Mouse (Mus musculus): ENCODE measurements around the gene Sdf2. TPM values are rescaled to one million over a fixed set of nuclear protein-coding genes. Genes with fewer than 3 reads are reported as not detected.

Gene Sdf2
- polyA plus RNA-seq, 1 experiment: 132 TPM

- H3K4me1 ChIP-seq (replicated peaks; ENCODE audit: control insufficient read depth, insufficient read depth, low read length): no peaks in the 10 kb centered on the region
Observed at GRCm38 (mm10) chr11:78278853-78279252, 33.3 kb downstream of the Sdf2 start.

DNA sequence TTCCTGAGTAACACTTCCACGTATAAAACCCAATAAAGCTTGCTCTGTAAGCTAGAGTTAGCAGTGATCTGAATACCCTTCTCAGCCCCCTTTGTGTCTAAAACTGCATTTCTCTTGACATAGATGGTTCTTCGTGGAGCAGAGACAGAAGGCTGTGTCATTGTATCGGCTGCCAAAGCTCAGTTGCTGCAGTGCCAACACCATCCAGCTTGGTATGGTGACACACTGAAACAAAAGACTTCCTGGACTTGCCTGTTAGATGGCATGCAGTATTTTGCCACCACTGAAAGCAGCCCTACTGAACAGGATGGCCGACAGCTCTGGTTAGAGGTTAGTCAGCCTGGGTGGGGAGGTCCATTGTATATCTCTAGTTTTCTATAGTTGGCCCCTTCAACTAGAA, 34.0 kb downstream of the Sdf2 start:
- H3K4me1 ChIP-seq (replicated peaks; ENCODE audit: control insufficient read depth, insufficient read depth, low read length): no peaks in the 10 kb centered on the region
- H3K36me3 ChIP-seq (ENCODE audit: control insufficient read depth, insufficient read depth, low read length): peaks cover 98% of the 10 kb centered on the region
- 96% methylated on average over 4 of the region's 4 CpGs for WGBS
- H3K4me3 ChIP-seq (ENCODE audit: control insufficient read depth, insufficient read depth, low read length): no peak overlapping the region
- no peak for TF ChIP-seq POLR2A (IDR thresholded peaks at IDR 0.05; ENCODE audit: control insufficient read depth, extremely low read depth, insufficient read depth, low read length, poor library complexity)
- no peak for TF ChIP-seq CTCF (IDR thresholded peaks at IDR 0.05; ENCODE audit: borderline replicate concordance, control insufficient read depth, extremely low read depth, insufficient read depth, low read length, poor library complexity)
- no peak for DNase-seq
- no peaks in the 10 kb centered on the region for H3K27me3 ChIP-seq (ENCODE audit: control insufficient read depth, insufficient read depth, low read length)
- no peak overlapping the region for H3K27ac ChIP-seq (ENCODE audit: control insufficient read depth, insufficient read depth, low read length)

More at GRCm38 (mm10) chr11:78278853-78279252, 33.3 kb downstream of the Sdf2 start:
- Histone ChIP-seq H3K4me3 (ENCODE audit: control insufficient read depth, insufficient read depth, low read length) (no peak overlapping the region), H3K27me3 (ENCODE audit: control insufficient read depth, insufficient read depth, low read length) (no peaks in the 10 kb centered on the region), H3K36me3 (ENCODE audit: control insufficient read depth, insufficient read depth, low read length) (peaks cover 98% of the 10 kb centered on the region), H3K27ac (ENCODE audit: control insufficient read depth, insufficient read depth, low read length) (no peak overlapping the region)
- 93% methylated on average over 7 of the region's 7 CpGs for WGBS
- no peak for DNase-seq
- no peak for TF ChIP-seq POLR2A (IDR thresholded peaks at IDR 0.05; ENCODE audit: control insufficient read depth, extremely low read depth, insufficient read depth, low read length, poor library complexity)
- TF ChIP-seq CTCF (IDR thresholded peaks at IDR 0.05; ENCODE audit: borderline replicate concordance, control insufficient read depth, extremely low read depth, insufficient read depth, low read length, poor library complexity): no peak

DNA sequence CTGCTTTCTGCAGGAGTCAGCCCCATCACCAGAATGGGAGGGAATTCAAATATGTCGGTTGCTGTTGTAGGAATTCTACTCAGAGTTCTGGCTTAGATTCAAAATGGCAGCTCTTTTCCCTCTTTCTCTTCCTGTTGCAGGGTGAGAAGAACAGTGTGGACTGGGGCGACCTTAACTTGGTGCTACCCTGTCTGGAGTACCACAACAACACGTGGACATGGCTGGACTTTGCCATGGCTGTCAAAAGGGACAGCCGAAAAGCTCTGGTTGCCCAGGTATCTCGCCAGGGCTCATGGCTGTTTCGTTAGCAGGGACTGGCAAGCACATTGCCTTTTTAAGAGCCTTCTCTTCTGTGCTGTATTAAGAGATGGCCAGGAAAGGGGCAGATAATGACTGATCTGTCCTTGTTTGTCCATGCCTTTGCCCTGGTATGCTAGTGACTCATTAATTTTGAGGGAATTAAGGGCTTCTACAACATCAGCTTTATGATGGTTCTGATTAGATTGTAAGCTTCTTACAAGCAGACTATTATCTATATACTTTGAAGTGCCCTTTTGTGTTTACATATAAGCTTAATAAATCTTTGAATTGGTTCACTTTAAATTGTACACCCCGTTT, 43.7 kb downstream of the Sdf2 start:
- no peak for DNase-seq
- 95% methylated on average over 7 of the region's 7 CpGs for WGBS
- Histone ChIP-seq H3K27ac (ENCODE audit: control insufficient read depth, insufficient read depth, low read length) (no peak overlapping the region), H3K4me1 (replicated peaks; ENCODE audit: control insufficient read depth, insufficient read depth, low read length) (no peaks in the 10 kb centered on the region), H3K27me3 (ENCODE audit: control insufficient read depth, insufficient read depth, low read length) (no peaks in the 10 kb centered on the region), H3K36me3 (ENCODE audit: control insufficient read depth, insufficient read depth, low read length) (peaks cover 74% of the 10 kb centered on the region), H3K4me3 (ENCODE audit: control insufficient read depth, insufficient read depth, low read length) (no peak overlapping the region)
- TF ChIP-seq CTCF (IDR thresholded peaks at IDR 0.05; ENCODE audit: borderline replicate concordance, control insufficient read depth, extremely low read depth, insufficient read depth, low read length, poor library complexity) (no peak), POLR2A (IDR thresholded peaks at IDR 0.05; ENCODE audit: control insufficient read depth, extremely low read depth, insufficient read depth, low read length, poor library complexity) (no peak)

DNA sequence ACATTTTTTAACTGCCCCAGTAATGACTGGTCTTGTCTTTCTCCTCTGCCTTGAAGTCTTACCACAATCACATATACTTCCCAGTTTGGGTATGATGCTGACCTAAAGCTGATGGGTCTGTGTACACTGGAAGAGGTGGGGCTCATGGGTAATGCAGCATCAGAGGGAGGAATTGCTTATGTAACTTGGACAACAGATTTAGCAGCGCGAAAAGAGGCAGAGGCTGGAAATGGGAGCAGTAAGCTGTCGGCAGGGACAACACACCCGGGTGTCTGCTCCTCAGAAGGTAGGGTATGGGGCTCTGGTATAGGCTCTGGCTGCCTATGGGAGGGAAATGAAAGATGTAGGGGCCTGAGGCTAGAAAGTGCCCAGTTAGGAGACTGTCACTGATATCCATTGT, 45.1 kb downstream of the Sdf2 start, which contains the start of gene BC030499:
BC030499 (plus strand) TSS at position 188 of the 400 bp plus-strand sequence.
- Histone ChIP-seq H3K4me3 (ENCODE audit: control insufficient read depth, insufficient read depth, low read length) (no peak within 1 kb of the TSS), H3K27me3 (ENCODE audit: control insufficient read depth, insufficient read depth, low read length) (no peaks in the 10 kb centered on the region), H3K4me1 (replicated peaks; ENCODE audit: control insufficient read depth, insufficient read depth, low read length) (no peaks in the 10 kb centered on the region), H3K36me3 (ENCODE audit: control insufficient read depth, insufficient read depth, low read length) (peaks cover 60% of the 10 kb centered on the region), H3K27ac (ENCODE audit: control insufficient read depth, insufficient read depth, low read length) (no peak within 1 kb of the TSS)
- no peak for DNase-seq
- 93% methylated on average over 4 of the region's 4 CpGs for WGBS
- no peak for TF ChIP-seq POLR2A (IDR thresholded peaks at IDR 0.05; ENCODE audit: control insufficient read depth, extremely low read depth, insufficient read depth, low read length, poor library complexity)

- WGBS: 98% methylated on average over 6 of the region's 6 CpGs
- Histone ChIP-seq H3K4me1 (replicated peaks; ENCODE audit: control insufficient read depth, insufficient read depth, low read length) (no peaks in the 10 kb centered on the region), H3K4me3 (ENCODE audit: control insufficient read depth, insufficient read depth, low read length) (no peak overlapping the region), H3K27me3 (ENCODE audit: control insufficient read depth, insufficient read depth, low read length) (no peaks in the 10 kb centered on the region), H3K27ac (ENCODE audit: control insufficient read depth, insufficient read depth, low read length) (no peak overlapping the region), H3K36me3 (ENCODE audit: control insufficient read depth, insufficient read depth, low read length) (peaks cover 21% of the 10 kb centered on the region)
- DNase-seq: no peak
- no peak for TF ChIP-seq CTCF (IDR thresholded peaks at IDR 0.05; ENCODE audit: borderline replicate concordance, control insufficient read depth, extremely low read depth, insufficient read depth, low read length, poor library complexity)
- TF ChIP-seq POLR2A (IDR thresholded peaks at IDR 0.05; ENCODE audit: control insufficient read depth, extremely low read depth, insufficient read depth, low read length, poor library complexity): no peak
Observed at GRCm38 (mm10) chr11:78294585-78294984, 49.0 kb downstream of the Sdf2 start.

DNA sequence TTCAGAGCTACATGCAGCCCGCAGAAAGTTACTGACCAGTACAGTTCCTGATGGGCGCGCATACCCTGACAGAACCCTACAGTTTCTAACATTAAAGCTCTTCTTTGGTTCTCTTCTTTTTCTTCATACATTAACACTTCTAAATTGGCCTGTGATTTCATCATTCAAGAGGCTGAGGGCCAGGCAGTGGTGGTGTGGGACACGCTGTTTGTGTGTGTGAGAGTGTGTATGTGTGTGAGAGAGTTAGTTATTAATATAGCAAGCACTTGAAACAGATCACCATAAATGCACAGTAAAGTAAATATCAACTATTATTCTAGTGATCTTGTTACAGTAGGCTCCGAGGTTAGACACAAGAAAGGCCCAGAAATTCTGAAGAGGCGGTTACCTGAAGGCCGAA, 55.4 kb downstream of the Sdf2 start:
- no peak for TF ChIP-seq CTCF (IDR thresholded peaks at IDR 0.05; ENCODE audit: borderline replicate concordance, control insufficient read depth, extremely low read depth, insufficient read depth, low read length, poor library complexity)
- TF ChIP-seq POLR2A (IDR thresholded peaks at IDR 0.05; ENCODE audit: control insufficient read depth, extremely low read depth, insufficient read depth, low read length, poor library complexity): no peak
- H3K27me3 ChIP-seq (ENCODE audit: control insufficient read depth, insufficient read depth, low read length): no peaks in the 10 kb centered on the region
- peaks cover 6% of the 10 kb centered on the region for H3K4me1 ChIP-seq (replicated peaks; ENCODE audit: control insufficient read depth, insufficient read depth, low read length)
- peaks cover 10% of the 10 kb centered on the region; the same call in 1 of the 2 replicates for H3K36me3 ChIP-seq (ENCODE audit: control insufficient read depth, insufficient read depth, low read length)
- peak overlapping the region; percentile 34 for H3K4me3 ChIP-seq (ENCODE audit: control insufficient read depth, insufficient read depth, low read length)
- no peak overlapping the region for H3K27ac ChIP-seq (ENCODE audit: control insufficient read depth, insufficient read depth, low read length)
- WGBS: 68% methylated on average over 7 of the region's 7 CpGs
- no peak for DNase-seq

All from thymus, adult 2 months (tissue).